Mouse (Mus musculus) CD4-positive, CD25-positive, alpha-beta regulatory T cell, adult 9 weeks (primary cell): ENCODE results near the gene Rpl36al. TPM values are rescaled to one million over a fixed set of nuclear protein-coding genes. Genes with fewer than 3 reads are reported as not detected.

ENCODE experiments used
- polyA plus RNA-seq: library from polyadenylated mRNA; unstranded; fragments of 100-300 nt; shearing (Covaris generic); gene quantifications from one replicate; pipeline ENCODE4 v1.2.1, GENCODE M21; 2017

Rpl36al gene
- polyA plus RNA-seq, result 505 TPM

GRCm38 (mm10) chr12:69183583-69184308, at the start of gene Rpl36al, which contains the start of gene Mgat2:
Gene Rpl36al (minus strand): TSS chr12:69184083.
Gene Mgat2 (plus strand): TSS chr12:69184157.

GRCm38 (mm10) chr12:69227776-69228466, 44.0 kb upstream of the Rpl36al start, which contains the start of gene Pole2:
Gene Pole2 (minus strand): TSS chr12:69228195.

GRCm38 (mm10) chr12:69204052-69204833, 20.4 kb upstream of the Rpl36al start, which contains the start of gene Gm49384:
Gene Gm49384 (minus strand): TSS chr12:69204267.

GRCm38 (mm10) chr12:69198164-69198535, 14.3 kb upstream of the Rpl36al start, which contains the start of gene Dnaaf2:
Gene Dnaaf2 (minus strand): TSS chr12:69198429.

GRCm38 (mm10) chr12:69196444-69197377, 12.8 kb upstream of the Rpl36al start, which contains the start of gene Gm49383:
Gene Gm49383 (minus strand): TSS chr12:69197104.

GRCm38 (mm10) chr12:69168461-69169106, 15.3 kb downstream of the Rpl36al start, which contains the start of gene Lrr1:
Gene Lrr1 (plus strand): TSS chr12:69168814.

GRCm38 (mm10) chr12:69158765-69159577, 24.9 kb downstream of the Rpl36al start, which contains the start of gene Rps29:
Gene Rps29 (minus strand): TSS chr12:69159186.

Other genes with a start within 250 kb of the Rpl36al start
- 2,794 TPM for gene Rps29, start 24.9 kb downstream of the Rpl36al start, polyA plus RNA-seq
- 1.2 TPM for gene Lrr1, start 15.3 kb downstream of the Rpl36al start, polyA plus RNA-seq
- gene Mgat2, start 74 bp upstream of the Rpl36al start, polyA plus RNA-seq, result 10.8 TPM
- gene Gm49383, start 13.0 kb upstream of the Rpl36al start, polyA plus RNA-seq, result 23.6 TPM
- gene Dnaaf2, start 14.3 kb upstream of the Rpl36al start, polyA plus RNA-seq, result 7.3 TPM
- 25.9 TPM for gene Gm49384, start 20.2 kb upstream of the Rpl36al start, polyA plus RNA-seq
- 9.6 TPM for gene Pole2, start 44.1 kb upstream of the Rpl36al start, polyA plus RNA-seq
- gene Klhdc1, start 57.1 kb upstream of the Rpl36al start, polyA plus RNA-seq, result 26.4 TPM
- 15.9 TPM for gene Klhdc2, start 112.6 kb upstream of the Rpl36al start, polyA plus RNA-seq
- gene Nemf, start 173.1 kb upstream of the Rpl36al start, polyA plus RNA-seq, result 151 TPM
- 13.5 TPM for gene Arf6, start 188.1 kb upstream of the Rpl36al start, polyA plus RNA-seq
- not detected for gene Gm9887, start 188.4 kb upstream of the Rpl36al start, polyA plus RNA-seq